Mouse (Mus musculus): ENCODE measurements around the gene Cth.
A peak's percentile ranks its signal among the peaks of the same experiment; 100 is the strongest.

Cth gene

DNA sequence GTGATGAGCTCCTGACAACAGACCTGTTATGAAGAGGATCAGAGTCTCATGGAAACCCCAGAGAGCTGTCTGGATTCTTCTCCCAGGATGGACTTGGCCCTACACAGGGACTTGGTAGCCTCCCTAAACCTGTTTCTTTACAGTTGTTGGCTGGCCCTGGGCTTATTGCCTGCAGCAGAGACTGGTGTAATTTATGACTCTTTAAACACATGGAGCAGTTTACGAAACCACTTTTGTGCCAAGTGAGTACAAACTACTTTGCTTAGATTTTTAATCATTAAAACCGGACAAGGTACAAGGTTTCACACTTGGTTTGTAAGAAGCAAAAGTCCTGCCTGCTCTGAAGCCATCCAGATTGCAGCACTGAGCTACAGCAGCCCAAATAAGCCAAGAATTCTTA is 12.7 kb downstream of the Cth start:
- DNase-seq (ENCODE audit: low read depth, low spot score) = no peak

DNA sequence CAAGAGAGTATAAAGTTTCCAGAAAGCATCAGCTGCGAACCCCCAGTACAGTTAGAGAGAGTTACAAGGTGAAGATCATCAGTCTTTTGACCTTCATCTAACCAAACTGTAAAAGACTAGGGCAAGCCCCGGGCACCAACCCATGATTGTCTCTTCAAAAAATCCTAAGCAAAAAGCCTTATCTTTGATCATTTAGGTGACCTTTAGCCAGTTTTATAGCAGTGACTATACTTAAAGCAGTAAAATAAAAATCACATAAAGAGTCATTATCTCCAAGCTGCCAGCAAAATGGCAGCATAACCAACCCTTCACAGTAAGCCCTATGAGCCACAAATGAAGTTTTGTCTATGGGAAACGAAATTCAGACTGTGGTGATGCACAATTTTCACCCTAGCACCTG is 14.6 kb downstream of the Cth start:
- DNase-seq (ENCODE audit: low read depth, low spot score) = no peak

DNA sequence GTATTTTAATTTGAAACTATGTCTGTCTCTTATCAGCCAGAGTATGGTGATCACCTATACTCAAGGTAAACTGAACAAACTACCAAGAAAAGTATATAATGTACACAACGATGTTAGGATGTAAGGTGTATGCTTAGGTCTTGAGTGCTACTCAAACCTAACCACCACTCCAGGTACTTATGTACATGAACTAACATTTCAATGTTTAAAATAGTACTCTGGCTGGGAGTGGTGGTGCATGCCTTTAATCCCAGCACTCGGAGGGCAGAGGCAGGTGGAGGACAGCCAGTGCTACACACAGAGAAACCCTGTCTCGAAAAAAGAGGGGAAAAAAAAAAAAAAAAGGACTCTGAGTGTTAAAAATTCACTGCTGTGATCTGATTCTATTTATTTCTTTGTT is 16.7 kb downstream of the Cth start:
- no peak for DNase-seq (ENCODE audit: low read depth, low spot score)

DNA sequence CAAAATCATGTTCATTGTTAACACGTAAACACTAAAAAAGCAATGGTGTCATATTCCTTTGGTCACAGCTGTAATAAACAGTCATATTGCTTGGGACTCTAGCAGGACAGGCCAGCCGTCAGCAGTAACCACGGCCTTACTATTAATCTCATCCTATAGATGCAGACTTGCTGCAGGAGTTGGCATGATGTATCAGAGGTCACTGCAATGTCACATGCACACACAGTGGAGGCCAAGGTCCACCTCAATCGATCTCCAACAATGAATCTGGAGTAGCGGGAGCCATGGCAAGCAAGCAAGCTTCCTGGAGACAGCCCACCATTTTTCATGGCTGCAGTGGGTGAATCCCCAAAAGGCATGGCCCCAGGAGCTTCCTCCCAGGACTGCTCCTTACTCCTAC is 23.2 kb downstream of the Cth start:
- DNase-seq (ENCODE audit: low read depth, low spot score) = no peak

DNA sequence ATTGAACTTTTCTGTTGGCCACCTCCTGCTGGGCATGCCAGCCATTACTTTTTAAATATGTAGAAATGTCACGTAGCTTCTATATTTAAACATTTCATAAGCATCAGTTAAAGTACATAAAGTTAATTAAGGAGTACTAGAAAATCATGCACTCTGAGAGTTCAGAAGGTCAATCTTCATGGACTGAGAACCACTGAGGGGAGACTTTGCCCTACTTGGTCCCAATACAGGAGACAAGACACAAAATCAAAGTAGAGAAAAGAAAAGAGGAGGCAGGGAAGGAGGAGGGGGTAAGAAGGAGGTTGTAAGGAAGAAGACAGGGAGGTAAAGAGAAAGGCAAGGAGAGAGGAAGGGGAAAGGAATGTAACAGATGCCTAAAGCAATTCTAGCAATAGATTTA is 24.9 kb downstream of the Cth start:
- DNase-seq (ENCODE audit: low read depth, low spot score) = no peak

DNA sequence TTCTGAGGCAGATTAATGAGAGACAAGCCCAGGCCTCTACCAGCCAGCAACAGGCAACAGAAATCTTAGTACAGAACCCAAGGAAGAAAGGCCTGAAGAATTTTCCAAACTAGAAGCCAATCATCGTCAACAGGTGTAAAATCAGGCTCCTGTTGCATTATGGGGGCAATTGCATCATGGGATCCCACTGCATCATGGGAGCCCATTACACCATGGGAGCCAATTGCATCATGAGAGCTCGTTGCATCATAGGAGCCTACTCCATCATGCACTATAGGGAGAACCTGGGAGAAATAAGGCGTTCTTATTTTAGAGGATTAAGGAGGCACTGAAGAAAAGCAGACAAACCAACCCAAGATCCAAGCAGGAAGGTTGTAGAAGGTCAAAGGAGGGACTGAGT is 27.2 kb downstream of the Cth start:
- no peak for DNase-seq (ENCODE audit: low read depth, low spot score)

DNA sequence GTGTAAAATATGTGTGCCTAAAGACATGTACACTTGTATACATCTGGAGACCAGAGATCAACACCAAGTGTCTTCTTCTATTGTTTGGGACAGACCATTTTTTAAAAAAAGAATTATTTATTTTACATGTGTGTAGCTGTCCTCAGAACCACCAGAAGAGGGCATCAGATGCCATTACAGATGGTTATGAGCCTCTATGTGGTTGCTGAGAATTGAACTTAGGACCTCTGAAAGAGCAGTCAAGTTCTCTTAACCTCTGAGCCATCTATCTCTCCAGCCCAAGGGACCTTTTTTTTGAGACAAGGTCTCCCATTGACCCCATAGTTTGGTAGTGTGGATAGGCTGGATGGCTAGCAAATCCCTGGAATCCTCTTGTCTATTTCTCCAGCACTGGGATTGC is 33.1 kb downstream of the Cth start:
- no peak for DNase-seq (ENCODE audit: low read depth, low spot score)

DNA sequence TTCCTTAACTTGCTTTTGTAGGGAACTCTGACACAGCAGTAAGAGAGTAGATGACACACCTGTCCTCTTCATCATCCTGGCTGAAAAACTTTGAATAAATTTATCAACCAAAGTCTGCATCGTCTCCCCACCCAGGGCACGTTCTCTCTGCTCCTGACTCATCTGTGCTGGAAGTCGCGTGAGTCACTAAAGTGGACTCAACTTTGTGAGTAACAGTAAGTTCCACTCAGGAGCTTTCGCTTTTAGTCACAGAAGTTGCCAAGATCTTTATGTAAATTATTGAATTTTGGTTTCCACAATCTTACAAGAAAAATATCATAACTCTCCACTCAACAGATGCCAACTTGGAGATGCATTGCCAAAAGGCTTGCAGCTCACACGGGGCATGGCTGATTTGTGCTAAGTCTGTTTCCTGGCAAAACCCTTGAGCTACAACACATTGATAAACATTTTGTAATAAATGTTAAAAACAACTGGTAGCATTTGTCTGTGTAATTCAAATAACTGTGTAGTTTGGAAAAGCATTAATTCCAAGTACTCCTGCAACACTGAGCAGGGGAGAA is 40.7 kb downstream of the Cth start:
- DNase-seq (ENCODE audit: low read depth, low spot score) = no peak

DNA sequence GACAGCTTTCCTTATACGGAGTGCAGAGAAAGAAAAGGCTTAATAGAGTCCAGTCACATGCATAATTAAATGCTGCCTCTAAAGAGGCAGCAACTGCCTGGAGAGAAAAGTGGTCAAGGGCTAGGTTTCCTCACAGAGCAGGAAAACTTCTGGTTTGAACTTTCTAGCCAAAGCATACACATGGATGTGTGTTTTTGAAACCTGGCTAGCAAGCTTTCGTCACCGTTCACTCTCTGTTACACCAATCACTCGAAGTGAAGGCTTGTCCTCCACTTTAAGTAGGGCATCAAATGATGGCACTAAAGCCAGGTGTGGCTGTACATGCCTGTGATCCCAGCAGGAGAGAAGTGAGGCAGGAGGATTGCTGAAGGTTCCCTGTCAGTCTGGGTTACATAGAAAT is 41.8 kb downstream of the Cth start:
- no peak for DNase-seq (ENCODE audit: low read depth, low spot score)

DNA sequence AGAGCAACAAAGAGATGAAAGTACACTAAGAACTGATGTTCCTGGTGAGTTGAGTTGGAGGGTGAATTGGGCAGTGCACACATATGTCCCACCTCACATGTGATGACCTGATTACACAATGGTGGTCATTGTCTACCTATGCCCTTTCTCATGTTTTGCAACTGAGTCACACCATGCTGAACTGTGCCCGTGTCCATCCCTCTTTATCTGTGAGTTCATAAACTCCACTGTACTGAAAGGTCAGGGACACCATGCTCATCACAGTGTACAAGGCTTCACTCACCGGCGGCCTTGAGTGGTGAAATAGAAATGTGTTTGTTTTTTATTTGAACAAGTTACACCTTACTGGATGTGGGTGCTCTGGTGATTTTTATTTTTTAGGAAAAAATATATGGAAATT is 42.9 kb downstream of the Cth start:
- DNase-seq (ENCODE audit: low read depth, low spot score) = no peak

DNA sequence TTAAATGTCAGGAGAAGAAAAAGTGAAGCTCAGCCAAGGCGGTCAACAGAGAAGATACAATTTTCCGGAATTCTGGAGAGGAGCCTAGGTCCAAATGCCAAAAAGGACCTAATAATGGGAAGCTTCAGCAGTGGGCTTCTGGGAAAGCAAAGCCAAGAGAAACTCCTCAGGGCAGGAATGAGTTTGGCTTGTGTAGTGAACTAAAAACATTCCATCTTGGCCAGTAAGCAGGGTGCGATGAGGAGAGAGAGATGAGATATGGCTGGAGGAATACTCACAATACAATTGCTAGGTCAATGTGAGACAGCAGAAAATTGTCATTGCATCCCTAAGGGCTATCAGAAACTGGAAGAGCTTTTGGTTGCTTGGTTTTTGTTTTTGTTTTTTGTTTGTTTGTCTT is 43.9 kb downstream of the Cth start:
- no peak for DNase-seq (ENCODE audit: low read depth, low spot score)

DNA sequence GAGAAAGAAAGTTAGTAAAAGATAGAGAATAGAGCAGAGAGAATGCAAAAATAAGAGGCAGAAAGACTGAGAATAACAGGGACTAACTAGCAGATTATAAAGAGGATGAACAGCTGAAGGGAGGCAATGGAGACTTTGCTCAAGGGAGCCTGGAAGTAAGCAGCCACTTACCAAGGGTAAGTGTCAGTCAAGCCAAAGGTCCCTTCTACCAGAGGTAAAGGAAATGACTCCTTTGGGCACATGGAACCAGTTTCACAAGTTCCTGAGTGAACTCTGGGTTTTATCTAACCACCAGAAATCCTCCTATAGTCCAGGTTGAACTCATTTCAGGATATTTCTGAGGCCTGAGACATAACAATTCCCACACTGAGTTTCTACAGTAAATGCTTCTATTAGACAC is 47.0 kb downstream of the Cth start:
- DNase-seq (ENCODE audit: low read depth, low spot score) = no peak

DNA sequence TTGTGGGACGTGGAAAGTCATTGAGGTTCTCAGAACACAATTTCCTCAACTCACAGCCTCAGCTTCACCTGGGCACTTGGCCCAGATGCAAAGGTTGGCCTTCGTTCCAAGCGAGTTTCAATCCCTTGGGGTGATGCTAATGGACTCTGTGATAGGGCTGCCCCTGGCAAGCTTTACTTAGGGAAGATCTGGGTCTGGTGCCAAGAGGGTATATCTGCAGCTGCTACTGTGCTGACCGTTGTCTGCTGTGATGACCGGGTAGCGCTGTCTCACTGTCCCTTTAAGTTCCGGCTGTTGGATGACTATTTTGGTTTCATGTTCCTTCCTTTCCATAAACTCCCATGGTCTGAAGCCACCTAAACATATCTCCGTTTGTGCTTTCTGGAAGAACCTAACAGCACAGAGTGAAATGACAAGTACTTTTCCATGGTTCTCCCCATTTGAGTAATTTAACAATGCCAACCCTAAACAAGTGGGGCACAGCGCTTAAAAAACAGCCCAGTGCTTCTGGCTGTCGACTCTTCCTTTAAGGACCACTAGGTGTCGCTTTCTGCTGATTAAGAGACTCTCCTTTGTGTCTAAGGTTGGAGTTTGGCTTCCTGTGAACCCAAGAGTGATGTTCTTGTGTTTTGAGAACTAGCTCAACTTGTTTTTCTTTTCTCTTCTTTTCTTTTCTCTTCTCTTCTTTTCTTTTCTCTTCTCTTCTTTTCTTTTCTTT is 48.3 kb downstream of the Cth start:
- peak; percentile 54 for DNase-seq (ENCODE audit: low read depth, low spot score)

DNA sequence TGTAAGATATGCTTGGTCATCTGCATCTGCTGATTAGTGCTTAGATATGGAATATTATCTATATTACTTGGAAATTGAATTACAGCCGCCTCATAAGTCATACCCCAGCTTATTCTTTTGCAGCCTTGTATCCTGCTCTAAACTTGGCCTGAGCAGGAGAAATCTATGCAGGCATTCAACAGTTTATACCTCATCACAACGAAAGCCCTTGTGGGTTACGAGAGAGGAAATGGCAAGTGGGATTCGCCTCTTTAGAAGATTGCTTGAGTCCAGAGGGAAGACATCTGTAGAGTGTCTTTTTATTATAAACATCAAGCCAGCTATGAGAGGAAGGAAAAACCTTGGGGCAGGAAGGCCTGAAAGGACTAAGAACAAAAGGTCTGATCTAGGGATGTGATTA is 52.0 kb downstream of the Cth start:
- no peak for DNase-seq (ENCODE audit: low read depth, low spot score)

DNA sequence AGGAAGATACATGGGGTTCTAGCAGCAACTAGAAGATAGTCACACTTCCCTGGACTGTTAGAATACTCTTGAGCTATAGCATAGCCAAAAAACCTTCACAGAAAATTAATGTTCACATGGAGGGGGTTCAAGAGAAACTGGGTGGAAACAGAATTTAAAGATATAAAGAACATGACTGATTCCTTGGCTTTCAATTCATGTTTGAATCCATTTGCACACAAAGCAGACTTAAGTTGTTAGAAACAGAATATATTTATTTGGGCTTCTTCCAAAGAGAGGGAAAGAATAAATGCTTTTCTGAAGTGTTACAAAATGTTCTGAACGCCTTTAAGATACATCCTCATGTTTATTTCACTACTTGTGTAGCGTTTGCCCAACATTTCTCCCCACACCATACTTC is 57.0 kb downstream of the Cth start:
- no peak for DNase-seq (ENCODE audit: low read depth, low spot score)

DNA sequence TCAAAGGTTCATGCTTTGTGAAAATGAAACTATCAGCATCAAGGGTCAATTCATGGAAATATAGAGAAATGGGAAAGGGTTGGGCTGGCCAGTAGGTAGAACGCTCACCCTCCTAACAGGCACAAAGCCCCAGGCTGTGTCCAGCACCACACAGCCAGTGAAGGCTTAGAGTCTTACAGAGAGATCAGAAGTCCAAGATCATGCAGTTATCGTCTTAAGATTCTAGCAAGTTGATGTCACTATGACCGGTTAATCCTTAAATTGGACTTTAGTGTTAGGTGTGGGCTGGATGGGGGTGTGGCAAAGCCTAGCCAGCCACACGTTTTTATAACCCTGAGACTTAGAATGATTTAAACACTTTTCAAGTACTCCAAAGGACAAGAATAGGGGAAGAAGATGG is 58.6 kb downstream of the Cth start:
- no peak for DNase-seq (ENCODE audit: low read depth, low spot score)

DNA sequence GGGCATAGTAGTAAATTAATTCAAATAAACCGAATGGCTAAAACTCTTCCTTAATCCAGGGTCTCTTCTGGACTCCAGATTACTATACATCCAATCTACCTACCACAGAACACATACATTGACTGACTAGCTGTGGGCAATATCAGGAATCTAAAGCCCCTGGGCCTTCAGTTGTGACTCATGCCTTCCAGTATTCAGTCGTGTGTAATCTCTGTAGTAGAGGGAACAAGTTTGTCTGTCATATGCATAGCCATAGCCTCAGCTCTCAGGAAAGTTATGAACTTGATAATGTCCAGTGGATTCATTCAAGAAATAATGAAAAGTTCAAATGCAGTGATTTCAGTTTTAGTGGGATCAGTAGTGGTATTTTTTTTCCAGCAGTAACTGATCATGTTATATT is 59.0 kb downstream of the Cth start:
- DNase-seq (ENCODE audit: low read depth, low spot score) = no peak

DNA sequence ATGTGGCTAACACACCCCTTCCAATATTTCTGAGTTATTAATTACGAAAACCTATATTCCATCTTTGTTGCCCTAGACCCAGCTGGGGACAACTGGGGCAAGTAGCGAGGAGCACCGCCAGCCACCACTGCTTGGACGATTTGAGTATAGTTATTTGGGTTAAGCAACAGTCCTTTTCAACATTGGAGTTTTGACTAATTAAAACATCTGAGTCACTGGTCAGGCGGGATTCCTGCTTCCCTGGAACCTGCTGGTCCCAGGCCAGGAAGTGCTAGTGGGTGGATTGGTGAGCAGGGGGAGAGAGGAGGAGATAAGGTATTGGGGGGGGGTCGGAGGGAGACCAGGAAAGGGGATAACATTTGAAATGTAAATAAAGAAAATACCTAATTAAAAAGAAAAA is 59.4 kb downstream of the Cth start:
- DNase-seq (ENCODE audit: low read depth, low spot score) = no peak

DNA sequence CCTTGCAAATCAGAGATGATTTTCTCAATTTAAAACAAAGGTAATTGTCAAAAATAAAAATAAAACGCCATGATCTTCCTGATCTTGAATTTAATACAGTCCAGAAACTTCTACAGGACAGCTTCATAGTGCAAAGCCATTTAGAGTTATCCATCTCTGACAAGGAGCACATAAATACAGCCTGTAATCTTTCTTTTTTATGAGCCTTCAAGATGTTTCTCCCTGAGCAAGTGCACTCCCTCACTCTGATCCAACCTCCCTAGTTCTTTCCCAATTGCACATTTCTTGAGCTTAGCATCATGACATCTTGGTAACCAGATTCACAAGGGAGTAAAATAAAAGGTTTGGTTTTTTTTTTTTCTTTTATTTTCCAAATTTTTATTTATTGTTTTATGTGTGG is 72.1 kb downstream of the Cth start:
- DNase-seq (ENCODE audit: low read depth, low spot score) = no peak

DNA sequence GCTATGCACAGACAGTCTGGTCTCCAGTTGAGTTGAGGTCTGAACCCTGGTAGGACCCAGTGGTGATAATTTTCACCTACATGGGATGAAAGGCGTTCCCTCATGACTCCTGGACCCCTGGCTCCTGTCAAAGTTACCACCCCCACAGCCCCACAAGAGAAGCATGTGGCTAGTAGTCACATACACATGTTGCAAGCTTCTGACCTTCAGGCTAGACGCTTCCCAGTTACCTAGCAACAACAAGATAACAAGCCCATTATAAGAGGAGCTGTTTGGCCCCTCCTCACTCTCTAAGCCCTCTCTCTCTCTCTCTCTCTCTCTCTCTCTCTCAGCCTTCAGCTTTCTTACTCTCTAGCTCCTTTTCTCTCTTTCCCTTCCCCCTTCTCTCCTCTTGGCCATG is 76.4 kb downstream of the Cth start:
- DNase-seq (ENCODE audit: low read depth, low spot score) = no peak

DNA sequence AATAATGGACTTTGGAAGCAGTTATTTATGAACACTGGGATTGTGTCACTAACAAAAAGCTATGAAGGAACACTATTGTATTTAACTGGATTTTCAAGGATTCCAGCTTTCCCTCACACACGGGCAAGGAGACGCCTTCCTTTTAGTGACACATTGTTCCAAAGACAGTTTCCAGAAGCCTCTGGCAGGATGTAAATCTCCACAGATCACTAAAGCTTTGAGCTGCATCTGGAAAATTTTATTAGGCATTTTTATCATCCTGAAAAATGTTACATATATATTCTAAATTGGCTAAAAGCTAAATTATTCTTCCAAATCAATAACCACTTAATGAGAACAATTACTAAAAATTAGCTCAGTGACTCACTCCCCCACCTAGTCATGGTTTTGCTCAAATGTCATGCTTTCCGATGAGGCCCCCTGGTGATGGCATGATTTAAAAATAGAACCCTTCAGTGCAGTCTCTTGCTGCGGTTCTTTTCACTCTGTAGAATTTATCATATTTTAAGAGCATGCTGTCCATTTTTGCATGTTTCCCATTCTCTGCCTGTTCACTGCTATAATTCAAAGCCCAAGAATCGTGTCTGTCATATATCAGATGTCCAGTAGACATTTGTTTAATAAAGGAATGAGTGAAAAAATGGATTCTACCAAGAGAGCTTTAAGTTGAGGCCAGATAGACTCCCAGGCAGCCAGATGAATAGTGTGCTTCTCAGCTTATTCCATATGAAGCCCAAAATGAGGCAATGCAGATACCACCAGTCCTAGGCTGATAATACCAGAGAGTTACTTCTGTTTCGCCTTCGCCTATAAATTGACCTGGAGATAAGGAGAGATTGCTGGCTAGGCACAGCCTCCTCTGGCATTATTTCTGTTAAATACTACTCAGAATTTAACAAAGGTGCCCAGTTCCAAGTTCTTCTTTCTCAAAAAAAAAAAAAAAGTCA is 77.3 kb downstream of the Cth start:
- DNase-seq (ENCODE audit: low read depth, low spot score) = no peak
